Mouse (Mus musculus) limb, embryonic 10.5 days (tissue): ENCODE data around the gene Gan. TPM values are rescaled to one million over a fixed set of nuclear protein-coding genes. Genes with fewer than 3 reads are reported as not detected.

Experiments
- DNase-seq: peaks from one replicate; pipeline ENCODE4 v3.0.0-alpha.2; 2017; ENCODE audit warnings: low spot score
- H3K27ac ChIP-seq: fragments of 300-500 bp; sonication (generic); 2 replicates; pipeline ENCODE4 v1.5.1; 2016; ENCODE audit warnings: mild to moderate bottlenecking
- H3K27me3 ChIP-seq: fragments of 300-500 bp; sonication (generic); 2 replicates; pipeline ENCODE4 v1.6.1; 2016; ENCODE audit warnings: low read depth, mild to moderate bottlenecking; ENCODE audit not compliant: poor library complexity, severe bottlenecking
- H3K36me3 ChIP-seq: fragments of 300-500 bp; sonication (generic); 2 replicates; pipeline ENCODE4 v1.6.1; 2016; ENCODE audit warnings: mild to moderate bottlenecking, moderate library complexity
- H3K4me1 ChIP-seq: fragments of 300-500 bp; sonication (generic); 2 replicates; pipeline ENCODE4 v1.6.1; 2016
- H3K4me3 ChIP-seq: fragments of 300-500 bp; sonication (generic); 2 replicates; pipeline ENCODE4 v1.5.1; 2016; ENCODE audit warnings: mild to moderate bottlenecking, moderate library complexity
- H3K9me3 ChIP-seq: fragments of 300-500 bp; sonication (generic); replicated peaks from 2 replicates; pipeline ENCODE4 v1.6.1; 2016; ENCODE audit warnings: mild to moderate bottlenecking
- WGBS: fragments of 180-500 bp; shearing (Covaris S2); methylation state at CpG from one replicate; pipeline ENCODE4 v1.1.7; 2016; 5-methylcytosine and 5-hydroxymethylcytosine counted together
- polyA plus RNA-seq: library from polyadenylated mRNA; unstranded; fragments of >200 nt; fragmentation: Nextera tagmentation; extraction: Ambion mirVana; gene quantifications from 2 replicates; pipeline ENCODE4 v1.2.1, GENCODE M21; 2016

Gan gene
- polyA plus RNA-seq, 1 experiment from 2014 or later, result 2.7 TPM

DNA sequence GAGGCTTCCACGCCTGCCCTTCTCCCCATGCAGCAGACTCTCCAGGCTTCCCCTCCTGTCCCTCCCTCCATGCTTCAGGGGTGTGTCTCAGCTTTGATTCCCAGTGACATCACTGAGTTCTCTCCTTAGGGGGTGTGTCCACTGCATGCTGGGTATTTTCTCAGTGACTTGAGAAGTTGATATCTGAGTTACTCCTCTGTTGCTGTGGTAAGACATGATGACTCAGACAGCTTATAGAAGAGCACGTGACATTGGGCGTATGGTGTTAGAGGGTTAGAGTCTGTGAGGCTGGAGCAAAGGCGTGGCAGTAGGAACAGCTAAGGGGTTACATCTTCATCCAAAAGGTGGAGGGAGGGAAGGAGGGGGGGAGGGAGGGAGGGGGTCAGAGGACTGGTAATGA is 38.7 kb downstream of the Gan start:
- H3K27me3 ChIP-seq, result no peaks in the 10 kb centered on the region
- no peak overlapping the region for H3K4me3 ChIP-seq
- no peak for DNase-seq
- H3K27ac ChIP-seq, result no peak overlapping the region
- peaks cover 35% of the 10 kb centered on the region for H3K4me1 ChIP-seq
- H3K36me3 ChIP-seq, result peaks cover 66% of the 10 kb centered on the region
- no peaks in the 10 kb centered on the region for H3K9me3 ChIP-seq
- WGBS, result 96% methylated on average over 4 of the region's 4 CpGs

DNA sequence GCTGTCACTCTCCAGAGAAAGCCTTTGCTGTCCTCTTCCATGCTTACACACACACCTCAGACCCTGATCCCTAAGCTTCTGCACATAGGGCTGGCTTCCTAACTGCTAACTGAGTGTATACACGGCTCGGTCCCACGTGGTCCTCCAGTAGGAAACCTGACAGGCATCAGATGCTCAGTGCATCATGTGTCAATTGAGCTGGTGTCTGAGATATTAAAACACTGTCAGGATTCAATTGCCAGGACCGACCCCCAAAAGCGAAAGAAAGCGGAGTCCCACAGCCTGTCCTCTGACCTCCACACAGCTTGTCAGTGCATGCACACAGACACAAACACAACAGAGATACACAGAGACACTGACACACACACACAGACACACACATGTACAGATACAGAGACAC is 39.6 kb downstream of the Gan start:
- Histone ChIP-seq H3K4me3 (no peak overlapping the region), H3K27me3 (no peaks in the 10 kb centered on the region), H3K27ac (no peak overlapping the region), H3K9me3 (no peaks in the 10 kb centered on the region), H3K4me1 (peaks cover 40% of the 10 kb centered on the region), H3K36me3 (peaks cover 62% of the 10 kb centered on the region)
- no peak for DNase-seq
- 94% methylated on average over 6 of the region's 6 CpGs for WGBS

DNA sequence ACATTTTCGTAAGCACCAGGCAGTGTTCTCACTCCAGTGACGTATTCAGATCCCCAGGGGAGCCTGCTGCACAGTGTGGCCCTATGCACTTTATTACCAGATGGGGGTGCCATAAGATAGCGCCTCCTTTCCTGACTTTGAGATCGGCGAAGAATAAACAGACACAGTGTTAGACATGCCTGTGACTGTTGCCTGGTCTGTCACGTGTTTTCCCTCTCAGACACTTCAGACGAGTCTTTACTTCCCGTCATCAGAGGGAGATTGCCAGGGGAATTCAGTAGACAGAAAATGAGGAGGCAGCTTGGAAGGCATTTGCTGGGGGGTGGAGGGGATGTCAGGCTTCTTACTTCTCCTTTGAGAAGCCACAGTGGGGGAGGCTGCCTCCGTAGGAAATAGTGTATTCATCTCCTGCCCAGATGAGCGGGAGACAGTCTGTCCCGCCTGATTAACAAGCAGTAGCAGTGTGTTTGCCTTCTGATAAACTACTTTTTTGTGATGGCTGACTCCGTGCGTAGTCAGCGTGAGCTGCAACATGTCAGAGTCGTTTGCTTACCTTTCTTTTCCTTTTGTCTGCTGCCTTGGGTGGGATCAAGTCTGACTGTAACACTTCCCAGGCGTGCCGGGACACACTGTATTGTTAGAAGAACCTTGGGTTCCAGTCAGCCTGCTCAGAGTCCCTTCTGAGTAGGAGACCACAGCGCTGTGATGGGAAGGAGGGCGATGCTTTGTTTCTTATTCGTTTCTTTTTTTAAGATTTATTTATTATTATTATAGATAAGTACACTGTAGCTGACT is 40.4 kb downstream of the Gan start:
- Histone ChIP-seq H3K4me3 (no peak overlapping the region), H3K27me3 (no peaks in the 10 kb centered on the region), H3K4me1 (peaks cover 40% of the 10 kb centered on the region), H3K36me3 (peaks cover 58% of the 10 kb centered on the region), H3K9me3 (no peaks in the 10 kb centered on the region), H3K27ac (peak overlapping the region; percentile 44)
- WGBS, result 60% methylated on average over 20 of the region's 20 CpGs
- no peak for DNase-seq

DNA sequence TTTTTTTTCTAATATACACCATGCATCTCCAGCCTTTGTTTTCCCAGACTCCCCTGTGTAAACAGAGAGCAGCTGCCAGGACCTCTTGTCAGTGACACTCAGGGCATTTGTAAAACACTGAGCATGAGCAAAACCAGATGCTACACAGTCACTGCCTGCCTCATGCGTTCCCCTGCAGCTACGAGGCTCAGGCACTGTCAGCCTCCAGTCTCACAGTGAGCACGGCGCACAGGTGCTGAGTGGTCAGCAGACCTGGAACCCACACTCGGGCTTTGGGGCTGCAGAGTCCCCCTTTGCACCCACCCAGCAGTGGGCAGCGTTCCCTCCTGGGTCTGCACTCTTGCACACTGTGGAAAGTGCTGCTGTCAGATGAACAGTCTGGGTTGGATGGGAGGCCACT is 41.7 kb downstream of the Gan start:
- Histone ChIP-seq H3K4me1 (peaks cover 40% of the 10 kb centered on the region), H3K27me3 (no peaks in the 10 kb centered on the region), H3K4me3 (no peak overlapping the region), H3K27ac (peak overlapping the region; percentile 73), H3K9me3 (no peaks in the 10 kb centered on the region), H3K36me3 (peaks cover 58% of the 10 kb centered on the region)
- DNase-seq, result peak; percentile 58
- WGBS, result 44% methylated on average over 6 of the region's 6 CpGs

DNA sequence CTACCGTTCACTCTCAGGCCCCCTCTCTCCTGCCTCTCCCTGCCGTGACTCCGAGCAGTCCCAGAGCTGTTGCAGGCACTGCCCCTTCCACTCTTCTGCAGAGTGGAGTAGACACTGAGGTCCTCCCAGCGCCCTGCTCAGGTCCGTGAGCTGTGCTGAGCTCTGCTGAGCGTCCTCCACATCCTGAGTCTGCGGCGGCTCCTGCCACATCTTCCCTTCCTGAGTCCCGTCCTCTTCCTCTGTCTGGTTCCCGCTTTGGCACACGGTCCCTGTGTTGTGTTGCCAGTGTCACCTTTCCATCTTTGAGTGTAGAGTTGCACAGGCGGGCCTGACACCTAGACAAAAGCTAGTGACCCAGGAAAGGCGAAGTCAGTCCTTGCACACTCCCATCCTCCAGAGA is 42.4 kb downstream of the Gan start:
- Histone ChIP-seq H3K27ac (peak overlapping the region; percentile 73), H3K27me3 (no peaks in the 10 kb centered on the region), H3K4me3 (no peak overlapping the region), H3K9me3 (no peaks in the 10 kb centered on the region), H3K36me3 (peaks cover 57% of the 10 kb centered on the region), H3K4me1 (peaks cover 40% of the 10 kb centered on the region)
- no peak for DNase-seq
- WGBS, result 69% methylated on average over 13 of the region's 13 CpGs

DNA sequence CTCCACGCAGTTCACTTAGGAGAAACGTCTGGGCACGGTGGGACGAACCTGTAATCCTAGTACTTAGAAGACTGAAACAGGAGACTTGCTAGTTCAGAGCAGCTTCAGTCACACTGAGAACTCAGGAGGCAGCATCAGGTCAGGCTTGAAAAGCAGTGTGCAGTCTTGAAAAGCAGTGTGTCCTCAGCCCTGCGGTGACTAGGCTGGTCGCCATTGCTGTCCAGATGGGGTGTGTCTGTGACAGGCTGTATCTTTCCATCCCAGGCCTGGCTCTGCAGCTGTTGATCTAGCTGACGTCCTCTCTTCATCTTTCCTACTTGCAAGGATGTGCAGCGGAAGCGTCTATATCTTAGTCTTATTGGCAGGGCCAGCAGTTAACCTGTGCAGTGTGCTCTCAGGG is 42.9 kb downstream of the Gan start:
- 80% methylated on average over 9 of the region's 9 CpGs for WGBS
- H3K27me3 ChIP-seq, result no peaks in the 10 kb centered on the region
- no peak for DNase-seq
- no peaks in the 10 kb centered on the region for H3K9me3 ChIP-seq
- no peak overlapping the region for H3K4me3 ChIP-seq
- peaks cover 40% of the 10 kb centered on the region for H3K4me1 ChIP-seq
- H3K27ac ChIP-seq, result peak overlapping the region; percentile 73; the same call in 1 of the 2 replicates
- peaks cover 52% of the 10 kb centered on the region for H3K36me3 ChIP-seq

DNA sequence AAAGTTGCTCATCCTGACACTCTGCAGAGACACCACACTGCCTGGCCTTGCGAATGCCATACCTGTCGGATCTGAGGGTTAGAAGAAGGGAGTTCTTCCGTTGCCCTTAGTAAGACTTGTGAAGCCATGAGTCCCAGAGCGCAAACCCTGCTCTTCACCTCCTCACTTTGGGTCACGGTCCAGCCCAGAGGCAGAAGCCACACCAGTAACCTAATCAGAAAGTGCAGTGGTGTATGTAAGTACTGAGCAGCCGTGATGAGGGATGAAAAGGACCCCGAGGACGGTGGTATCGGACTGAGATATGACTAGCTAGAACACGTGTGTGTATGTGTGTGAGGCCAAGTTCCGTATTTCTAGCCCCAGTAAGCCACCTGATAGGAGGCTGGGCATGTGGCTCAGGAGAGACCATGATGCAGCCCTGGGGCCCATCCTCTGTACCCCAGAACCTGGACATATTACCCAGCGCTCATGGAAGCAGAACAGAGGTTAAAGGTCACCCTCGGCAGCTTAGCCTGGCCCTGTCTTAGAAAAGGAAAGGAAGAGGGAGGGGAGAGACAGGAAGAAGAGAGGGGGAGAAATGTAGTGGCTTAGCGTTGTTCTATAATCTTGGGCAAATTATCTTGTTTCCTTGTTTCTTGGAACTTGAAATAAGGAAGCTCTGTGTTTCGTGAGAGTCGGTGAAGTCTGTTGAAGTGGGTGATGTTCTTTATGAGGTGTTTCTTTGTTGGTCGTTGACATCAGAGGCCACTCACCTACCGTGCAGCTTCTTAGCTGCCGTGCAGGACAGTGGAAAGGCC is 43.5 kb downstream of the Gan start:
- no peaks in the 10 kb centered on the region for H3K27me3 ChIP-seq
- 69% methylated on average over 19 of the region's 19 CpGs for WGBS
- DNase-seq, result no peak
- H3K4me3 ChIP-seq, result no peak overlapping the region
- H3K36me3 ChIP-seq, result peaks cover 46% of the 10 kb centered on the region
- peak overlapping the region; percentile 50; the same call in 1 of the 2 replicates for H3K27ac ChIP-seq
- H3K9me3 ChIP-seq, result no peaks in the 10 kb centered on the region
- peaks cover 40% of the 10 kb centered on the region for H3K4me1 ChIP-seq

DNA sequence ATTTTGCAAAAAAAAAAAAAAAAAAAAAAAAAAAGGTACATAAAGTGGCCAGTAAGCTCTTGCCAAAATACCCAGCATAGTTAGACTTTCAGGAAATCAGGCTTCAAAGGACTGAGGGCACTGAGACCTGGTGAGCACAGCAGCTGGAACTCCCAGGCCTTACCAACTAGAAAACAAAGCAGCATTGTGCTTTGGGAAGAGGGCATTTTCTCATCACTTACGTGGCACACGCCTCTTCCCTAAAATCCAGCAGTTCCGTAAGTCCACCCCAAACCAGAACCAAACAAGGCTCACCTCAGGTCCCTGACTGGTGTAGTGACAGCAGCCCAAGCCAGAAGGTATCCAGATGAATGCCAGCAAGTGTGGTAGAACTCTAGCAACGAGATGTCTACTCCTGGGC is 45.1 kb downstream of the Gan start:
- WGBS, result 97% methylated on average over 4 of the region's 4 CpGs
- H3K27ac ChIP-seq, result no peak overlapping the region
- H3K4me1 ChIP-seq, result peaks cover 36% of the 10 kb centered on the region
- H3K27me3 ChIP-seq, result no peaks in the 10 kb centered on the region
- no peaks in the 10 kb centered on the region for H3K9me3 ChIP-seq
- no peak overlapping the region for H3K4me3 ChIP-seq
- DNase-seq, result no peak
- H3K36me3 ChIP-seq, result peaks cover 38% of the 10 kb centered on the region

DNA sequence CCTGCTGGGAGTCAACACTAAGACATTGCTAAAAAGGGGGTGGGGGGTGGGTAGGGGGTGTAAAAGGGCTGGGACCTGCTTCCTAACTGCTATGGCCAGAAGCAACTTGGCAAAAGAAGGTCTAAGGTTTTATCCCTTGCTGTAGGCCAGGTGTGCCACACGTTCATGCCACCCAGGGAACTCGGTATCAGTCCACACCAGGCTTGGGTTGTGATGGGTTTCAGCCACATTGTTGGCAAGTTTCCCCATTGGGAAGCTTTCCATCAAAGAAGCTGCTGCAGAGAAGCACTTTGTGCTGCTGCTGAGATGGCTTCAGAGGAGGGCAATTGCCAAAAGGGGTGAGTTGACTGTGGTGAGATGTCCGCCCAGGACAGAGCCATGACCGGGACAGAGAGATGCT is 47.9 kb downstream of the Gan start:
- WGBS, result 92% methylated on average over 4 of the region's 4 CpGs
- DNase-seq, result no peak
- Histone ChIP-seq H3K36me3 (peaks cover 54% of the 10 kb centered on the region), H3K4me1 (peaks cover 12% of the 10 kb centered on the region), H3K27me3 (no peaks in the 10 kb centered on the region), H3K4me3 (no peak overlapping the region), H3K9me3 (no peaks in the 10 kb centered on the region), H3K27ac (no peak overlapping the region)

DNA sequence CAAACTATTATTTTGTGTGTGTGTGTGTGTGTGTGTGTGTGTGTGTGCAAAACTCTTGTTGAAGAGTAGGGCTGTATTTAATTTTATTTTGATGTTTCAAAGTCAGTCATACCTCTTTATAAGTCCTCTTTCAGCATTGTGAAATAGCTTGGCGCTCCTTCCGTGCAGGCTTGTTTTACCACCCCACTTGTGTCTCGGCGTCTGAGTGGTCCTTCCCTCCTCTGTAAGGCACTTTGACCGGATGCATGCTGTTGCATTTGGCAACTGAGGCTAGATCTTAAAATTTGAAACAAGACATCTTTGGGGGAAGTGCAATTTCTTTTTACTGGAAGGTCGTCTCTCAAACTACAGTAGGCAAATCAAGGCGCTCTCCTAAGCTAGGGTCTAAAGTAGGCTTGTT is 48.7 kb downstream of the Gan start:
- no peak overlapping the region for H3K4me3 ChIP-seq
- H3K4me1 ChIP-seq, result peaks cover 5% of the 10 kb centered on the region
- H3K27me3 ChIP-seq, result no peaks in the 10 kb centered on the region
- no peak overlapping the region for H3K27ac ChIP-seq
- peaks cover 48% of the 10 kb centered on the region for H3K36me3 ChIP-seq
- no peaks in the 10 kb centered on the region for H3K9me3 ChIP-seq
- no peak for DNase-seq
- WGBS, result 95% methylated on average over 7 of the region's 7 CpGs

DNA sequence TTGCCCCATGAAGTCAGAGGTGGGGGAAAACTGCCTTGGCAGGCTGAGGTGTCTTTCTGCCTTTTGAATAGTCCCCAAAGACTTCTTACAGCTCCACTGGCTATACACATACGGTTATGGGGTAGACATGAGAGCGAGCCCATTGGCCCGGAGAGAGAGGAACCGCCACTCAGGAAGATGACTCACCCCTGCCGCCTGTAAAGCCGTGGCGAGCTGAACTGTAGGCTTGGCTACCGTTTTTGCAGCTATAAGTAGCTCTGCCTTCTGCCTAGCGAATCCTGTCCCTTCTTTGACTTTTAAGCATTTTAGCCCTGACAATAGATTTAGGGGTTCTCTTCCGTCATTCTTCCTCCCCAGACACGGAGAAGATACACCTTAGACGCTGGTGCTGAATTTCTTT is 51.2 kb downstream of the Gan start:
- WGBS, result 92% methylated on average over 12 of the region's 12 CpGs
- Histone ChIP-seq H3K27ac (no peak overlapping the region), H3K4me1 (no peaks in the 10 kb centered on the region), H3K4me3 (no peak overlapping the region), H3K36me3 (peaks cover 33% of the 10 kb centered on the region), H3K27me3 (no peaks in the 10 kb centered on the region), H3K9me3 (no peaks in the 10 kb centered on the region)
- DNase-seq, result no peak

DNA sequence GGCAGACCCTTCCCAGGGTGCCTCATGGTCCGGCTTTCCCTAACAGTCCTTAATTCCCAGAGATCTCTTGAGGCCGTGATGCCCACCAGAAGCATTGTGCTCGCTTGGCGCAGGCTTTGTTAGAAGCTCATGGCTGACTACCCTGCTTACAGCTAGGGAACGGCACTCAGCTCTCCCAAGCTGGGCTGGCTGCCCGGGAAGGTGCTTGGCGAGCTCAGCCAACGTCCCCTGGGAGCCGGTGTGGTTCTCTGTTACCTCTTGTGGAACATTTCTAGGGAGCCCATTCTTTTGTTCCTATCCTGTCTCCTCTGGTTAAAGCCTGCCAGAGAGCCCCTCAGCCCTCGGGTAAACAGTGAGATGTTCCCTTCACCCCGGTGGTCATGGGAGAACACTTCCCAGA is 54.2 kb downstream of the Gan start:
- no peak overlapping the region for H3K4me3 ChIP-seq
- DNase-seq, result no peak
- H3K27me3 ChIP-seq, result no peaks in the 10 kb centered on the region
- H3K27ac ChIP-seq, result no peak overlapping the region
- H3K36me3 ChIP-seq, result peaks cover 33% of the 10 kb centered on the region
- H3K9me3 ChIP-seq, result no peaks in the 10 kb centered on the region
- H3K4me1 ChIP-seq, result no peaks in the 10 kb centered on the region
- WGBS, result 89% methylated on average over 11 of the region's 11 CpGs

DNA sequence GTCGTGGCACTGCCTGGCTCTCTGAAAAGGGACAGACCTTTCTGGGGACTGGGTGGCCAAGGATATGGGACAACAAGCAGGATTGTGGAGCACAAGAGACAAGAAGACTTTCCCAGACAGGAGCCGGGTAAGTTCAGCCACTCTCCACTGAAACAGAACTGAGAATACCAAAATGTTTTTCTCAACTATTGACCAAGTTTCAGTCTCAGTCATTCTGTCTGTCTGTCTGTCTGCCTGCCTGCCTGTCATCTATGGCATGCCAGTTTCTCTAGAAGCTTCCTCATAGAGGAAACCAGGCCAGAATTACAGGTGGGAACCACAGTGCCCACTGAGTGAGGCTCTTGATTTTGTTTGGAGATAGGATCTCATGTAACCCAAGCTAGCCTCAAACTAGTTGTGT is 59.8 kb downstream of the Gan start:
- Histone ChIP-seq H3K4me1 (no peaks in the 10 kb centered on the region), H3K36me3 (0 out of 2 replicates have a peak, but pooled peaks cover 10% of the 10 kb centered on the region), H3K4me3 (no peak overlapping the region), H3K9me3 (no peaks in the 10 kb centered on the region), H3K27ac (no peak overlapping the region), H3K27me3 (no peaks in the 10 kb centered on the region)
- DNase-seq, result no peak
- WGBS, result 94% methylated on average over 2 of the region's 2 CpGs
